Mouse (Mus musculus): ENCODE results near the gene Ctnnbl1. TPM values are rescaled to one million over a fixed set of nuclear protein-coding genes. Genes with fewer than 3 reads are reported as not detected.

Gene Ctnnbl1
- total RNA-seq, 2 experiments from 2014 or later: 20.6 to 22.6 TPM

Other genes with a start within 250 kb of the Ctnnbl1 start
- gene Nnat, start 177.3 kb upstream of the Ctnnbl1 start, total RNA-seq (2021): 100 to 1,000 TPM; 184 to 187 TPM
- gene Blcap, start 166.1 kb upstream of the Ctnnbl1 start, total RNA-seq (2021): 10 to 100 TPM; 79.7 to 99.3 TPM
- gene Vstm2l, start 177.3 kb downstream of the Ctnnbl1 start, total RNA-seq (2021): 10 to 100 TPM in 1 of 2 experiments, 1 to 10 TPM in 1; 7.3 to 15.7 TPM

Data from adrenal gland, postnatal 10 days (tissue).